Mouse (Mus musculus): ENCODE results near the gene Ucma. TPM values are rescaled to one million over a fixed set of nuclear protein-coding genes. Genes with fewer than 3 reads are reported as not detected.
A peak's percentile ranks its signal among the peaks of the same experiment; 100 is the strongest.

Ucma gene
- polyA plus RNA-seq, 1 experiment from 2014 or later = not detected

DNA sequence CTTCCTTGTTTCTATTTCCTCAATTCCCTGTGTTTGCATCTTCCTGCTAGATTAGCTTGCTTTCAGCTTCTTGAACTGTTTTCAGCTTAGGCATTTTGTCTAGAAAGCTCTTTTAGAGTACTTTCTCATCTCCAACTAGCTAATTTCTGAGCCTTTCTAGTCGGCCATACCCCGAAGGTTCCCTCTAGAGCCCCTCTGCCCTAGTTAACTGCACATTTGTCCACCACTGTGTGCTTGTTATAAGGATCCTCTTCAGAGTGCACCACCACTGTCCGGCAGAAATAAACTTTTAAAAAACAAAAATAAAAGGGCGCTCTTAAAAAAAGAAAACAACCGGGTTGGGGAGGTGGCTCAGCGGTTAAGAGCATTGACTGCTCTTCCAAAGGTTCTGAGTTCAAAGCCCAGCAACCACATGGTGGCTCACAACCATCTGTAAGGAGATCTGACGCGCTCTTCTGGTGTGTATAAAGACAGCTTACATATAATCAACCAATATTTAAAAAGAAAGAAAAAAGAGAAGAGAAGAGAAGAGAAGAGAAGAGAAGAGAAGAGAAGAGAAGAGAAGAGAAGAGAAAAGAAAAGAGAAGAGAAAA lies 36.1 kb downstream of the Ucma start:
- Histone ChIP-seq H3K9ac (0 out of 2 replicates have a peak overlapping the region, but pooled peaks have one; percentile 45), H3K27me3 (no peaks in the 10 kb centered on the region), H3K4me3 (peak overlapping the region; percentile 57), H3K36me3 (0 out of 2 replicates have a peak, but pooled peaks cover 5% of the 10 kb centered on the region), H3K9me3 (no peaks in the 10 kb centered on the region), H3K4me1 (replicated peaks) (peaks cover 11% of the 10 kb centered on the region), H3K27ac (replicated peaks) (no peak overlapping the region), H3K4me2 (peak overlapping the region; percentile 75)
- WGBS = 18% methylated on average over 8 of the region's 8 CpGs
- ATAC-seq (ENCODE audit: low read depth) = no peak

DNA sequence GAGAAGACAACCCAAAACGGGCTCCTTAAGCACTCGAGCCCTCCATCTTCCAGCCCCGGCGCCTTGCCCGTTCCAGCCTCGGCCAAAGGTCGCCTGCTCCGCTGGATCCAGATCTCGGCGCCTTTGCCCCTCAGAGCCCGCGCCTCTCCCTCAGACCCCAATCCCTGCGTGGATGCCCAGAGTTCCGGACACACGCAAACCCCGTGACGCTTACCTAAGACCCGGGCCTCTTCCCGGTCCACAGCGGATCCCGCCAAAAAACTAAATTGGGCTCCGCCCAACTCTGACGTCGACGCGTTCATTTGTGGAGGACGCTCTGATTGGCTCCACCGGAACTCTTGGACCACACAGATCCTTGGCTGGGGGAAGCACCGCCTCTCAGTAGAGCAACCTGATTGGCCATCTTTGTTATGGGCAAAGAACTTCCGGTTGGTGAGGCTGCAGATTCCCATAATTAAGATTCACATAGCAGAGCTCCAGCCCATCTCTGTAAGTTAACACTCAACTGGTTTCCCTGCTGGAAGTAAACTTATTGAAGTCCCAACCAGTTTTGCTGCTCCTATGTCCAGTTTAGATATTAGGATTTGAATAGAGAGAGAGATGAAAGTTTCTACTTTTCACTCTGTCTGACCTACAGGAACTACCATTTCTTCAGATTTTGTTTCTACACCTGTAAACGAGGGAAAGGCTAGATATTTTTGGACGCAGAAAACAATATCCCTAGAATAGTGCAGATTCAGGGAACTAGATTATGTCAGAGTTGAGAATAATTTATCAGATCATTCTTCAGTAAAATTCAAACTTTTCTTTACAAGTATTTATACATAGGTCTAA lies 36.8 kb downstream of the Ucma start, which contains the start of gene Mcm10:
Mcm10 (minus strand) TSS at position 301 of the 834 bp plus-strand sequence.
- WGBS = 4% methylated on average over 32 of the region's 32 CpGs

DNA sequence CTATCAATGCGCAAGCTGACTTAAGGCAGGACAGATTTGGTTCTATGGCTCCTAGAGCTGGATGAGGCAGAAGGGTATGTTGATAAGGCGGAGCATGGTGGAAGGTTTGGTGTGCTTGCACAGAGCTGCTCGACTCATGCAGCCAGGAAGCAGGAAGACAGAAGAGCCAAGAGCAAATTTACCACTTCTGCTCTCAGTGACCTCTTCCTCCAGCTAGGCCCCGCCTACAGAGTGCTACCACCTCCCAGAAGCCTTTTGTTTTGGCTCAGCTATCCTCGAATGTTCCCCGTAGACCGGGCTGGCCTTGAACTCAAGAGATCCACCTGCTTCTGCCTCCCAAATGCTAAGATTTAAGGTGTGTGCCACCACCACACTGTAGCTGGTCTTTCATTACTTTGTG lies 38.7 kb downstream of the Ucma start:
- Histone ChIP-seq H3K27ac (replicated peaks) (no peak overlapping the region), H3K36me3 (no peaks in the 10 kb centered on the region), H3K9ac (no peak overlapping the region), H3K27me3 (no peaks in the 10 kb centered on the region), H3K9me3 (no peaks in the 10 kb centered on the region), H3K4me2 (no peak overlapping the region), H3K4me3 (no peak overlapping the region), H3K4me1 (replicated peaks) (peaks cover 11% of the 10 kb centered on the region)
- 80% methylated on average over 7 of the region's 7 CpGs for WGBS
- ATAC-seq (ENCODE audit: low read depth) = no peak

More for the DNA sequence above, 36.8 kb downstream of the Ucma start, which contains the start of gene Mcm10:
- no peaks in the 10 kb centered on the region for H3K9me3 ChIP-seq
- H3K4me3 ChIP-seq = peak within 1 kb of the TSS; percentile 57
- H3K4me2 ChIP-seq = peak within 1 kb of the TSS; percentile 75
- H3K27me3 ChIP-seq = no peaks in the 10 kb centered on the region
- ATAC-seq (ENCODE audit: low read depth) = peak; percentile 100
- 0 out of 2 replicates have a peak, but pooled peaks cover 5% of the 10 kb centered on the region for H3K36me3 ChIP-seq
- peaks cover 11% of the 10 kb centered on the region for H3K4me1 ChIP-seq (replicated peaks)
- H3K27ac ChIP-seq (replicated peaks) = no peak within 1 kb of the TSS
- H3K9ac ChIP-seq = peak within 1 kb of the TSS; percentile 45; the same call in 1 of the 2 replicates

- no peak overlapping the region for H3K27ac ChIP-seq (replicated peaks)
- no peaks in the 10 kb centered on the region for H3K36me3 ChIP-seq
- no peak overlapping the region for H3K9ac ChIP-seq
- H3K4me3 ChIP-seq = no peak overlapping the region
- peaks cover 11% of the 10 kb centered on the region for H3K4me1 ChIP-seq (replicated peaks)
- ATAC-seq (ENCODE audit: low read depth) = no peak
- no peaks in the 10 kb centered on the region for H3K27me3 ChIP-seq
- no peaks in the 10 kb centered on the region for H3K9me3 ChIP-seq
- WGBS = 86% methylated on average over 6 of the region's 6 CpGs
- H3K4me2 ChIP-seq = no peak overlapping the region
Observed at GRCm38 (mm10) chr2:5015527-5015926, 39.6 kb downstream of the Ucma start.

DNA sequence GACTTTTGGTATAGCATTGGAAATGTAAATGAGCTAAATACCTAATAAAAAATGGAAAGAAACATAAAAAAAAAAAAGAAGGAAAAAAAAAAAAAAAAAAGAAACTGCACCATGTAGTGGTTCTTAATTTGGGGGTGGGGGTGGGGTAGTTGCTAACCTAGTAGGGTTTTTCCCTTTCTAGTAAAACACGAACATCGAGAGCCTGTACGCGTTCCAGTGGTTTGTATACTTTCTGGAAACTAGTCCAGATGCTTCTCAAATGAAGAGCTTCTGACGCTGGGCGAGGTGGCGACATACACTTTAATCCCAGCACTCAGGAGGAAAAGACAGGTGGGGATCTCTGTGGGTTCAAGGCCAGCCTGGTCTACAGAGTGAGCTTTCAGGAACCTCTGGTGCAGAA lies 41.0 kb downstream of the Ucma start:
- H3K4me1 ChIP-seq (replicated peaks) = peaks cover 6% of the 10 kb centered on the region
- H3K27ac ChIP-seq (replicated peaks) = no peak overlapping the region
- WGBS = 96% methylated on average over 7 of the region's 7 CpGs
- ATAC-seq (ENCODE audit: low read depth) = no peak
- no peak overlapping the region for H3K4me3 ChIP-seq
- no peak overlapping the region for H3K9ac ChIP-seq
- no peak overlapping the region for H3K4me2 ChIP-seq
- no peaks in the 10 kb centered on the region for H3K27me3 ChIP-seq
- H3K36me3 ChIP-seq = no peaks in the 10 kb centered on the region
- no peaks in the 10 kb centered on the region for H3K9me3 ChIP-seq

GRCm38 (mm10) chr2:5019708-5020107 lies 43.8 kb downstream of the Ucma start:
- no peak overlapping the region for H3K9ac ChIP-seq
- no peak overlapping the region for H3K4me2 ChIP-seq
- H3K36me3 ChIP-seq = no peaks in the 10 kb centered on the region
- WGBS = 68% methylated on average over 1 of the region's 1 CpGs
- no peaks in the 10 kb centered on the region for H3K27me3 ChIP-seq
- ATAC-seq (ENCODE audit: low read depth) = no peak
- no peak overlapping the region for H3K27ac ChIP-seq (replicated peaks)
- H3K9me3 ChIP-seq = no peaks in the 10 kb centered on the region
- H3K4me3 ChIP-seq = no peak overlapping the region
- no peaks in the 10 kb centered on the region for H3K4me1 ChIP-seq (replicated peaks)

DNA sequence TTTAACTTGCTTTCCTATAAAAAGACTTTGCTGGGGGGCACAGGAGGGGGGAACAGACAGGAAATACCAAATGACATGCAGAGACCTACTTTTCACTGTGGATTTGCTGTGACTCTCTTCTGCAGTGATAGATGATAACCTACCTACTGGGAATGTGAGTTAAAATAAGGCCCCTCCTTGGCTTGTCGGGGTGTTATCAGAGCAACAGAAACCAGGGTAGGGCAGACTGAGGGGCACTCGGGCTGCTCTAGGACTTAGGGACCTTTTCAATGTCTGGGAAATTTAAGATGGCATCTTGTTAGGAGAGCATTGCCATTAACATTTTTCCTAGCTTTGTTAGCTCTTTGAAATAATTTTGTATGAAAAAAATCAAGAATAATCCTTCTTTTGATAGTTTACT lies 47.4 kb downstream of the Ucma start:
- Histone ChIP-seq H3K9me3 (no peaks in the 10 kb centered on the region; the same call in 1 of the 2 replicates), H3K36me3 (no peaks in the 10 kb centered on the region), H3K4me3 (no peak overlapping the region), H3K27me3 (no peaks in the 10 kb centered on the region), H3K4me2 (no peak overlapping the region), H3K4me1 (replicated peaks) (no peaks in the 10 kb centered on the region), H3K27ac (replicated peaks) (no peak overlapping the region), H3K9ac (no peak overlapping the region)
- WGBS = 73% methylated on average over 2 of the region's 2 CpGs
- ATAC-seq (ENCODE audit: low read depth) = no peak

GRCm38 (mm10) chr2:5023699-5024399 lies 47.9 kb downstream of the Ucma start:
- H3K36me3 ChIP-seq = no peaks in the 10 kb centered on the region
- WGBS = 85% methylated on average over 14 of the region's 14 CpGs
- no peak for ATAC-seq (ENCODE audit: low read depth)
- no peak overlapping the region for H3K4me2 ChIP-seq
- no peak overlapping the region for H3K4me3 ChIP-seq
- H3K9ac ChIP-seq = no peak overlapping the region
- no peaks in the 10 kb centered on the region; the same call in 1 of the 2 replicates for H3K9me3 ChIP-seq
- no peaks in the 10 kb centered on the region for H3K4me1 ChIP-seq (replicated peaks)
- H3K27me3 ChIP-seq = no peaks in the 10 kb centered on the region
- H3K27ac ChIP-seq (replicated peaks) = no peak overlapping the region

GRCm38 (mm10) chr2:5025162-5025733 lies 49.3 kb downstream of the Ucma start:
- H3K9ac ChIP-seq = no peak overlapping the region
- H3K27ac ChIP-seq (replicated peaks) = no peak overlapping the region
- ATAC-seq (ENCODE audit: low read depth) = no peak
- no peaks in the 10 kb centered on the region; the same call in 1 of the 2 replicates for H3K9me3 ChIP-seq
- no peaks in the 10 kb centered on the region for H3K36me3 ChIP-seq
- no peak overlapping the region for H3K4me2 ChIP-seq
- no peaks in the 10 kb centered on the region for H3K4me1 ChIP-seq (replicated peaks)
- no peaks in the 10 kb centered on the region for H3K27me3 ChIP-seq
- 43% methylated on average over 3 of the region's 4 CpGs for WGBS
- H3K4me3 ChIP-seq = no peak overlapping the region

- no peak overlapping the region for H3K27ac ChIP-seq (replicated peaks)
- no peak overlapping the region for H3K4me2 ChIP-seq
- 54% methylated on average over 6 of the region's 6 CpGs for WGBS
- no peaks in the 10 kb centered on the region for H3K27me3 ChIP-seq
- H3K9ac ChIP-seq = no peak overlapping the region
- H3K4me3 ChIP-seq = no peak overlapping the region
- no peak for ATAC-seq (ENCODE audit: low read depth)
- H3K4me1 ChIP-seq (replicated peaks) = no peaks in the 10 kb centered on the region
- H3K9me3 ChIP-seq = no peaks in the 10 kb centered on the region; the same call in 1 of the 2 replicates
- no peaks in the 10 kb centered on the region for H3K36me3 ChIP-seq
Observed at GRCm38 (mm10) chr2:5027057-5027456, 51.1 kb downstream of the Ucma start.

DNA sequence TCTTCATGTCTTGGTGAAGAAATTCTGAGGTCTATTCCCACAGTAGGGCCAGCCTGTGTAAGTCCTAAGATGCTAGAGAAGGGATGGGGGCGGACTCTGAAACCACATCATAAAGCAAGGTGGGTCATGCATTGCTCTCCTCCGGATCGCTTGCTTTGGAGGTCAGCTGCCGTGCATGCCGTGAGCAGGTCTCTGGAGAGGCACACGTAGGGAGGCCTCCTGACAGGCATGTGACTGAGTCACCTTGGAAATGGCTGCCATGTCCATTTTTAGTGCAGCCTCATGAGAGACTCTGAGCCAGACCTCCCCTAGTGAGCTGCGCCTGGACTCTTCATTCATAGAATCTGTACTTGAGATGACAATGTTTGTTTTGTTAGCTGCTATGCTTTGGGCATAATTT lies 52.1 kb downstream of the Ucma start:
- Histone ChIP-seq H3K4me1 (replicated peaks) (no peaks in the 10 kb centered on the region), H3K36me3 (no peaks in the 10 kb centered on the region), H3K4me2 (no peak overlapping the region), H3K27me3 (no peaks in the 10 kb centered on the region), H3K27ac (replicated peaks) (no peak overlapping the region), H3K9ac (no peak overlapping the region), H3K4me3 (no peak overlapping the region), H3K9me3 (no peaks in the 10 kb centered on the region; the same call in 1 of the 2 replicates)
- no peak for ATAC-seq (ENCODE audit: low read depth)
- whole genome bisulfite sequencing = 84% methylated on average over 7 of the region's 7 CpGs

DNA sequence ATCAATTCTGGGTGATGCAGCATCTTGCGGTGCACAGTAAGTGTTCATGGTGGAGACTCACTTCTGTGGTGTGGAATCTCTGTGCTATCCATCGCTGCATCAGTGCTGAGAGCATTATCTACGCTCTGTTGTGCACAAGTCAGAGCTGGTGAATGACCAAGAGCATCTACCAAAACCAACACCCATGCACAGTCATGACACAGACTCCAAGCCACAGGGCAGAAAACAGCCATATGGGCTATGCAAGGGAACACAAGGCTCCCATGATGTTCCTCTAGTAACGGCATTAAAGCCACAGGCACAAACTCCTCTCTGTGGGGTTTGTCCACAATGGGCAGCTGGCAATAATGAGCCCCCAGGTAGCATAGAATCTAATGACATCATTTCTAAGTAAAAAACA lies 53.9 kb downstream of the Ucma start:
- Histone ChIP-seq H3K27me3 (no peaks in the 10 kb centered on the region), H3K4me2 (no peak overlapping the region), H3K4me1 (replicated peaks) (no peaks in the 10 kb centered on the region), H3K36me3 (no peaks in the 10 kb centered on the region), H3K27ac (replicated peaks) (no peak overlapping the region), H3K9me3 (no peaks in the 10 kb centered on the region; the same call in 1 of the 2 replicates), H3K4me3 (no peak overlapping the region), H3K9ac (no peak overlapping the region)
- 86% methylated on average over 4 of the region's 4 CpGs for WGBS
- ATAC-seq (ENCODE audit: low read depth) = no peak
